Mouse (Mus musculus) heart, postnatal 0 days (tissue): ENCODE data around the gene Gm9508.

ENCODE experiments used
- CTCF ChIP-seq: IDR thresholded peaks from 2 replicates; pipeline ENCODE4 v1.5.1; 2016; ENCODE audit warnings: antibody characterized with exemption, control low read depth, low read depth
- EP300 ChIP-seq: IDR thresholded peaks from 2 replicates; pipeline ENCODE4 v1.6.1; 2016; ENCODE audit warnings: antibody characterized with exemption, low read depth

GRCm38 (mm10) chr10:77663949-77664665 lies 32.9 kb downstream of the Gm9508 start:
- TF ChIP-seq EP300 (no peak), CTCF (no peak)
